In the genomic region with DNA sequence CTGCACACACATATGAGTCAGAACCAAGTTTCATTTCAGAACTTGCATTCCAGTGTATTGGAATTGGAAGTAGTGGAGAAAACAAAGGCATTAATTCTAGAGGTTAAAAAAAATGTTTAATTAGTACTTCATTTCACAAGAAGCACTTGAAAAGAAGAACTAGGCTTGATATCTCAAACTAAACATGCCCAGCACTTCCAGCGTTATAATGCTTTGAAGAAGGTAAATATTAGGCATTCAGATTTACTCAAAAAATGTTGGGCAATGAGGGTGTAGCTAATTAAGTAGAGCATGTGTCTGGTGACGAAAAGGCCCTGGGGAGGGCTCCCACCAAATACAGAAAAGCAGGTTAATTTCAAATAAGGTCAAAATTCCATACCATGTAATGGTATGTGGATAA, we compare ENCODE assay signal across 27 mouse cellular contexts. TPM values are rescaled to one million over a fixed set of nuclear protein-coding genes. Genes with fewer than 3 reads are reported as not detected.
"Had no signal": no experiment of that assay in that cellular context is flagged by ENCODE, and none has a peak within 500 bp of the region (broad histone marks: within the 10 kb centered on the region; RNA-seq: fewer than 3 reads in every experiment).

No protein-coding gene starts in this region.

- ATAC-seq: forebrain, postnatal 0 days; hindbrain, embryonic 16.5 days; inflammation-experienced regulatory T-cells, adult 6 months; intestine, embryonic 15.5 days; intestine, postnatal 0 days had no signal

- H3K4me1 ChIP-seq: heart, embryonic 10.5 days; heart, embryonic 12.5 days; hindbrain, embryonic 10.5 days; hindbrain, embryonic 12.5 days; intestine, embryonic 15.5 days; limb, embryonic 13.5 days had no signal

- H3K27me3 ChIP-seq: heart, embryonic 12.5 days; hindbrain, embryonic 12.5 days; intestine, embryonic 15.5 days; kidney, embryonic 15.5 days; limb, embryonic 13.5 days had no signal

- H3K36me3 ChIP-seq: heart, embryonic 10.5 days; heart, embryonic 12.5 days; hindbrain, embryonic 10.5 days; hindbrain, embryonic 12.5 days; intestine, embryonic 15.5 days; kidney, embryonic 15.5 days; limb, embryonic 13.5 days had no signal

- H3K4me3 ChIP-seq: gastrocnemius, adult 2 months; heart, embryonic 10.5 days; heart, embryonic 12.5 days; hindbrain, embryonic 10.5 days; hindbrain, embryonic 12.5 days; intestine, embryonic 15.5 days; kidney, embryonic 15.5 days; limb, embryonic 13.5 days had no signal

- H3K27ac ChIP-seq: gastrocnemius, adult 2 months; heart, embryonic 10.5 days; hindbrain, embryonic 10.5 days; hindbrain, embryonic 12.5 days; hindbrain, embryonic 14.5 days; intestine, embryonic 15.5 days; kidney, embryonic 15.5 days; kidney, postnatal 0 days; limb, embryonic 13.5 days had no signal

- H3K4me2 ChIP-seq: heart, embryonic 12.5 days; hindbrain, embryonic 12.5 days; hindbrain, embryonic 14.5 days; intestine, embryonic 15.5 days; kidney, embryonic 15.5 days; limb, embryonic 13.5 days had no signal

- H3K9ac ChIP-seq: forebrain, postnatal 0 days; heart, embryonic 12.5 days; hindbrain, embryonic 12.5 days; hindbrain, embryonic 14.5 days; intestine, embryonic 15.5 days; kidney, embryonic 15.5 days; limb, embryonic 13.5 days had no signal

- H3K9me3 ChIP-seq: heart, embryonic 10.5 days; heart, embryonic 12.5 days; hindbrain, embryonic 10.5 days; hindbrain, embryonic 12.5 days; intestine, embryonic 15.5 days; kidney, embryonic 15.5 days; limb, embryonic 13.5 days had no signal

- DNase-seq: forebrain, postnatal 0 days; gastrocnemius, adult 2 months; gastrocnemius, postnatal 10 days; gastrocnemius, postnatal 25 days; heart, adult 18-20 months; heart, postnatal 10 days; heart, postnatal 4 days; kidney, adult 18-20 months; kidney, adult 9 months; kidney, postnatal 14 days; kidney, postnatal 36 days; layer of hippocampus, adult 9-11 months; layer of hippocampus, postnatal 36 days; left cerebral cortex, postnatal 4 days had no signal

RNA-seq across cellular contexts. Expression of a gene that starts 4.1 kb away (rescaled TPM):
- polyA plus RNA-seq: forebrain, postnatal 0 days; heart, embryonic 10.5 days; heart, embryonic 12.5 days; heart, embryonic 14.5 days; hindbrain, embryonic 14.5 days; inflammation-experienced regulatory T-cells, adult 6 months had no signal
